Mouse (Mus musculus): Measurements from ENCODE around the gene A530064D06Rik. TPM values are rescaled to one million over a fixed set of nuclear protein-coding genes. Genes with fewer than 3 reads are reported as not detected.

A530064D06Rik gene
- total RNA-seq, 2 experiments from 2014 or later, result not detected

Other genes with a start within 250 kb of the A530064D06Rik start
- gene Foxp4, start 242.6 kb downstream of the A530064D06Rik start, total RNA-seq (2014; fragmentation: Nextera tagmentation), result 10.4 and 23.6 TPM in 2 replicates
- gene Foxp4, start 242.6 kb downstream of the A530064D06Rik start, total RNA-seq (2017), result 0.66 and 2.0 TPM in 2 replicates
- not detected in 2 replicates for gene 1700122O11Rik, start 129.0 kb downstream of the A530064D06Rik start, total RNA-seq (2014; fragmentation: Nextera tagmentation)
- gene 1700122O11Rik, start 129.0 kb downstream of the A530064D06Rik start, total RNA-seq (2017), result not detected in 2 replicates
- gene 1700067P10Rik, start 78.0 kb downstream of the A530064D06Rik start, total RNA-seq (2014; fragmentation: Nextera tagmentation), result not detected in 2 replicates
- not detected in 2 replicates for gene 1700067P10Rik, start 78.0 kb downstream of the A530064D06Rik start, total RNA-seq (2017)
- 0.72 TPM in 1 of 2 replicates, not detected in the other for gene 9830107B12Rik, start 21.0 kb downstream of the A530064D06Rik start, total RNA-seq (2014; fragmentation: Nextera tagmentation)
- gene 9830107B12Rik, start 21.0 kb downstream of the A530064D06Rik start, total RNA-seq (2017), result not detected in 2 replicates
- not detected in 2 replicates for gene Trem1, start 65.5 kb upstream of the A530064D06Rik start, total RNA-seq (2014; fragmentation: Nextera tagmentation)
- 0.27 and 0.94 TPM in 2 replicates for gene Trem1, start 65.5 kb upstream of the A530064D06Rik start, total RNA-seq (2017)
- 3.8 TPM in 1 of 2 replicates, not detected in the other for gene Trem3, start 80.5 kb upstream of the A530064D06Rik start, total RNA-seq (2014; fragmentation: Nextera tagmentation)
- 0.84 TPM in 1 of 2 replicates, not detected in the other for gene Trem3, start 80.5 kb upstream of the A530064D06Rik start, total RNA-seq (2017)
- gene Treml4, start 97.0 kb upstream of the A530064D06Rik start, total RNA-seq (2014; fragmentation: Nextera tagmentation), result not detected in 2 replicates
- 0.46 TPM in 1 of 2 replicates, not detected in the other for gene Treml4, start 97.0 kb upstream of the A530064D06Rik start, total RNA-seq (2017)
- 39.3 and 64.8 TPM in 2 replicates for gene Treml2, start 132.2 kb upstream of the A530064D06Rik start, total RNA-seq (2014; fragmentation: Nextera tagmentation)
- 23.7 and 37.2 TPM in 2 replicates for gene Treml2, start 132.2 kb upstream of the A530064D06Rik start, total RNA-seq (2017)
- 0.12 TPM in 1 of 2 replicates, not detected in the other for gene B430306N03Rik, start 148.9 kb upstream of the A530064D06Rik start, total RNA-seq (2014; fragmentation: Nextera tagmentation)
- 0.28 TPM in 1 of 2 replicates, not detected in the other for gene B430306N03Rik, start 148.9 kb upstream of the A530064D06Rik start, total RNA-seq (2017)
- not detected in 2 replicates for gene Trem2, start 179.1 kb upstream of the A530064D06Rik start, total RNA-seq (2014; fragmentation: Nextera tagmentation)
- gene Trem2, start 179.1 kb upstream of the A530064D06Rik start, total RNA-seq (2017), result 0.19 TPM in 1 of 2 replicates, not detected in the other
- gene Treml1, start 192.6 kb upstream of the A530064D06Rik start, total RNA-seq (2014; fragmentation: Nextera tagmentation), result 1.0 and 1.7 TPM in 2 replicates
- gene Treml1, start 192.6 kb upstream of the A530064D06Rik start, total RNA-seq (2017), result 5.2 and 12.9 TPM in 2 replicates
- gene Nfya, start 242.6 kb upstream of the A530064D06Rik start, total RNA-seq (2014; fragmentation: Nextera tagmentation), result 89.3 and 113 TPM in 2 replicates
- gene Nfya, start 242.6 kb upstream of the A530064D06Rik start, total RNA-seq (2017), result 32.8 and 55.7 TPM in 2 replicates
- gene Oard1, start 242.7 kb upstream of the A530064D06Rik start, total RNA-seq (2014; fragmentation: Nextera tagmentation), result 56.0 and 61.4 TPM in 2 replicates
- gene Oard1, start 242.7 kb upstream of the A530064D06Rik start, total RNA-seq (2017), result 76.9 and 90.2 TPM in 2 replicates